Mouse (Mus musculus) hindbrain, embryonic 11.5 days (tissue): Measurements from ENCODE around the gene Pard3b. TPM values are rescaled to one million over a fixed set of nuclear protein-coding genes. Genes with fewer than 3 reads are reported as not detected.

Experiments used
- ATAC-seq: fragments of 200-750 bp; cut with Nextera tagmentation; 2 replicates; pipeline ENCODE4 v1.8.0; 2017; ENCODE audit warnings: mild to moderate bottlenecking, moderate TSS enrichment, moderate library complexity; ENCODE audit not compliant: low FRiP score
- DNase-seq: peaks from one replicate; pipeline ENCODE4 v3.0.0-alpha.2; 2015; ENCODE audit warnings: low spot score
- H3K27ac ChIP-seq: fragments of 300-500 bp; sonication (generic); 2 replicates; pipeline ENCODE4 v1.5.1; 2014; ENCODE audit warnings: mild to moderate bottlenecking, low read depth, low read length
- H3K27me3 ChIP-seq: fragments of 300-500 bp; sonication (generic); 2 replicates; pipeline ENCODE4 v1.6.1; 2014; ENCODE audit warnings: mild to moderate bottlenecking, low read length, moderate library complexity, mixed read lengths; ENCODE audit not compliant: control insufficient read depth, insufficient read depth
- H3K36me3 ChIP-seq: fragments of 300-500 bp; sonication (generic); 2 replicates; pipeline ENCODE4 v1.6.1; 2014; ENCODE audit warnings: mild to moderate bottlenecking, low read length, moderate library complexity, mixed read lengths; ENCODE audit not compliant: control insufficient read depth, insufficient read depth
- H3K4me1 ChIP-seq: fragments of 300-500 bp; sonication (generic); replicated peaks from 2 replicates; pipeline ENCODE4 v1.6.1; 2014; ENCODE audit warnings: low read length, mixed read lengths; ENCODE audit not compliant: control insufficient read depth, insufficient read depth
- H3K4me2 ChIP-seq: fragments of 300-500 bp; sonication (generic); replicated peaks from 2 replicates; pipeline ENCODE4 v1.6.1; 2014; ENCODE audit warnings: mild to moderate bottlenecking, low read depth, low read length
- H3K4me3 ChIP-seq: fragments of 300-500 bp; sonication (generic); 2 replicates; pipeline ENCODE4 v1.5.1; 2014; ENCODE audit warnings: low read depth, low read length
- H3K9ac ChIP-seq: fragments of 300-500 bp; sonication (generic); 2 replicates; pipeline ENCODE4 v1.6.1; 2014; ENCODE audit warnings: low read depth, low read length
- H3K9me3 ChIP-seq: fragments of 300-500 bp; sonication (generic); 2 replicates; pipeline ENCODE4 v1.6.1; 2016; ENCODE audit warnings: low read length; ENCODE audit not compliant: control insufficient read depth
- WGBS: fragments of 180-500 bp; shearing (Covaris S2); extraction: QIAGEN DNeasy Blood & Tissue Kit; methylation state at CpG from one replicate; pipeline ENCODE4 v1.1.7; 2014; 5-methylcytosine and 5-hydroxymethylcytosine counted together
- polyA plus RNA-seq: library from polyadenylated mRNA; unstranded; fragments of >200 nt; fragmentation: Nextera tagmentation; extraction: Ambion mirVana; gene quantifications from 2 replicates; pipeline ENCODE4 v1.2.1, GENCODE M21; 2014

Pard3b gene
- polyA plus RNA-seq, 1 experiment from 2014 or later: 16.8 TPM

DNA sequence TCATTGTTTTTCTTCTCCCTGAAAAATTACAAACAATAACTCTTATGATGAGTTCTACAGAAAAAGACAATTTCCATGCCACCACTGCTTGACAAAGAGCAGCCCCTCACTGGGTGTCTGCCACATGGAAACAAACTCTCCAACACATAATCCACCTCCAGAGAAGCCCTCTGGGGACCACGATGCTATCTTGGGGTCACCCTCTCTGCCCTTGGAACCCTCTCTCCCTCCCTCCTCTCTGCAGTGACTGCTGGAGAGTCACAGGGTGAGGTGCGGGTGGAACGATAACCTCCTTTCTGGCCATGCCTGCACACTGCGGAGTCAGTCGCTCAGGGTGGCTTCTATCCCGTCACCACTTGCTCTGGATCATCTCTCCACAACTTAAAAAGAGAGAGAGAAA, 996.6 kb downstream of the Pard3b start:
- H3K4me1 ChIP-seq: no peaks in the 10 kb centered on the region; the same call in 1 of the 2 replicates
- H3K27me3 ChIP-seq: no peaks in the 10 kb centered on the region
- H3K4me2 ChIP-seq: no peak overlapping the region
- H3K9ac ChIP-seq: no peak overlapping the region
- DNase-seq (no peak), ATAC-seq (no peak)
- no peak overlapping the region for H3K4me3 ChIP-seq
- no peak overlapping the region for H3K27ac ChIP-seq
- WGBS: 66% methylated on average over 6 of the region's 6 CpGs
- no peaks in the 10 kb centered on the region for H3K36me3 ChIP-seq
- H3K9me3 ChIP-seq: no peaks in the 10 kb centered on the region

DNA sequence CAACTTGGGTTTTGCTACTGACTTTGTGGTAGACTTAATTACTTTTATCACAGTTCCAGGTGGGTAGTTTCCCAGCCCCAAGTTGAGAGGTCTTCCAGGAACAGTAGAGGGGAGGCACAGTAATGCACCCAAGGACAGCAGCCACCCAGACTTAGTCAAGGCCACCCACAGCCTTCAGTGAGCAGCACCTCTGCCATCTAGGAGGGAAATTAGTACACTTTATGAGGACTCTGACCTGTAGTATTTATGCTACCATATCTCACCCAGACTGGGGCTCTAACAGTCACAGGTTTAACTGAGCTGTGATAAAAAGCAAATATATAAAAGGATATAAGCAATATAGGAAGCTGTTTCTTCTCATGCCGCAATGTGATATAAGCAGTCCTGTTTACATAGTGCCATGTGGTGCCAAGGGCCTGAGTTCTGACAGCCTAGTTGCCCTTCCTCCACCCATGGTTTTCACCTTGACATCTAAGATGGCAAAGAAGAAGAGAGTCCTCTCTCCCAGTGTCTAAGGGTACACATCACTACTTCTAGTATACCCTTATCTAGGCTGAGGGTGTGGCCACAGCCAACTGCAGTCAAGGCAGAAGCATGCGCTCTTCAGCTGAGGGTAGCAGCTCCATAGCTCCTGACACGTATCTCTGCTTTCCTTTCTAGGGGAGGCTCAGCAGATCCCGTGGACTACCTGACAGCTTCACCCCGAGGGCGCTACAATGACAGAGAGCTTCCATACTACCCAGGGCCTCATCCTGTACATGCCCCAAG, 998.5 kb downstream of the Pard3b start:
- Histone ChIP-seq H3K9ac (no peak overlapping the region), H3K36me3 (no peaks in the 10 kb centered on the region), H3K27ac (no peak overlapping the region; the same call in 1 of the 2 replicates), H3K4me1 (no peaks in the 10 kb centered on the region), H3K4me3 (no peak overlapping the region), H3K9me3 (no peaks in the 10 kb centered on the region), H3K27me3 (no peaks in the 10 kb centered on the region), H3K4me2 (no peak overlapping the region)
- no peak for DNase-seq
- no peak for ATAC-seq
- WGBS: over 99% methylated on average over 6 of the region's 6 CpGs

GRCm38 (mm10) chr1:62639012-62639411, 1000.4 kb downstream of the Pard3b start:
- 89% methylated on average over 11 of the region's 11 CpGs for WGBS
- H3K36me3 ChIP-seq: no peaks in the 10 kb centered on the region
- no peaks in the 10 kb centered on the region for H3K4me1 ChIP-seq
- H3K27me3 ChIP-seq: no peaks in the 10 kb centered on the region
- H3K4me2 ChIP-seq: no peak overlapping the region
- ATAC-seq: no peak
- no peak for DNase-seq
- H3K9me3 ChIP-seq: no peaks in the 10 kb centered on the region
- no peak overlapping the region for H3K4me3 ChIP-seq
- H3K27ac ChIP-seq: no peak overlapping the region
- no peak overlapping the region for H3K9ac ChIP-seq

DNA sequence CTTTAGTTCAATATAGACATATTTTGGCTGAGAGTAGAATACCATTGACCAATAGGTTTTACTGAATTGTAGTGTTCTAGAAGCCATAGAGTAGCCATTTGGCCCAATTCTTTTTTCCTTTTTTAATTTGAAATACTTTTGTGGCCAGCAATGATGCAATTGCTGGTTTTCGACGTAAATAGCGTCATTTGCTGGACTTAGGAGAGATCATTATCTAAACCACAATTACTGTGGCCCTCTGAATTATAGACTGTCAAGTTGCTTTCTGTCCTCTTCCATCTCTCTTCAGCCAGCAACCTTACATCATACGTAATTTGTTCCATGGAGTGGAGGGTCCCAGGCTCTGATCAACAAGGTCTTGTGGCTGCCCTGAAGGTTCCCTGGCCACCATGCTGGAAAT, 1000.8 kb downstream of the Pard3b start:
- DNase-seq: no peak
- no peaks in the 10 kb centered on the region for H3K36me3 ChIP-seq
- no peaks in the 10 kb centered on the region for H3K27me3 ChIP-seq
- no peaks in the 10 kb centered on the region for H3K4me1 ChIP-seq
- no peak overlapping the region for H3K4me2 ChIP-seq
- H3K9ac ChIP-seq: no peak overlapping the region
- H3K9me3 ChIP-seq: no peaks in the 10 kb centered on the region
- WGBS: 91% methylated on average over 4 of the region's 4 CpGs
- no peak overlapping the region for H3K4me3 ChIP-seq
- no peak for ATAC-seq
- no peak overlapping the region for H3K27ac ChIP-seq

GRCm38 (mm10) chr1:62644631-62645278, 1006.1 kb downstream of the Pard3b start:
- H3K9ac ChIP-seq: no peak overlapping the region
- H3K27ac ChIP-seq: no peak overlapping the region
- DNase-seq (no peak), ATAC-seq (no peak)
- no peaks in the 10 kb centered on the region for H3K9me3 ChIP-seq
- no peak overlapping the region for H3K4me3 ChIP-seq
- H3K4me1 ChIP-seq: no peaks in the 10 kb centered on the region; the same call in 1 of the 2 replicates
- H3K4me2 ChIP-seq: no peak overlapping the region
- H3K36me3 ChIP-seq: no peaks in the 10 kb centered on the region
- 88% methylated on average over 8 of the region's 8 CpGs for WGBS
- no peaks in the 10 kb centered on the region for H3K27me3 ChIP-seq

DNA sequence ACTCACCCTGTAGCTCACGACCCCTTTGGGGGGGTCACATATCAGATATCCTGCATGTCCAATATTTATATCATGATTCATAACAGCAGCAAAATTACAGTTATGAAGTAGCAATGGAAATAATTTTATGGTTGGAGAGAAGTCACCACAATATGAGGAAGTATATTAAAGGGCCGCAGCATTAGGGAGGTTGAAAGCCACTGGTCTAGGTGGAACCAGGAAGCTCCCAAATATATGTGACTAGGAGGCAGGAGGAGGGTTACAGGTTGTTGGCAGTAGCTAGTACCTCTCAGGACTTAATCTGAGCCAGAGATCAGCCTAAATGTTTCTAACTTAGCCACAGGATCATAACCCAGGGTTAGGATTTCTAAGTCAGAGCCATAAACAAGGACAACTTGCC, 1008.2 kb downstream of the Pard3b start:
- no peaks in the 10 kb centered on the region; the same call in 1 of the 2 replicates for H3K4me1 ChIP-seq
- no peak overlapping the region for H3K4me2 ChIP-seq
- H3K27me3 ChIP-seq: no peaks in the 10 kb centered on the region
- DNase-seq (no peak), ATAC-seq (no peak)
- 88% methylated on average over 2 of the region's 2 CpGs for WGBS
- H3K27ac ChIP-seq: no peak overlapping the region
- H3K36me3 ChIP-seq: no peaks in the 10 kb centered on the region
- H3K9ac ChIP-seq: no peak overlapping the region
- no peak overlapping the region for H3K4me3 ChIP-seq
- H3K9me3 ChIP-seq: no peaks in the 10 kb centered on the region

DNA sequence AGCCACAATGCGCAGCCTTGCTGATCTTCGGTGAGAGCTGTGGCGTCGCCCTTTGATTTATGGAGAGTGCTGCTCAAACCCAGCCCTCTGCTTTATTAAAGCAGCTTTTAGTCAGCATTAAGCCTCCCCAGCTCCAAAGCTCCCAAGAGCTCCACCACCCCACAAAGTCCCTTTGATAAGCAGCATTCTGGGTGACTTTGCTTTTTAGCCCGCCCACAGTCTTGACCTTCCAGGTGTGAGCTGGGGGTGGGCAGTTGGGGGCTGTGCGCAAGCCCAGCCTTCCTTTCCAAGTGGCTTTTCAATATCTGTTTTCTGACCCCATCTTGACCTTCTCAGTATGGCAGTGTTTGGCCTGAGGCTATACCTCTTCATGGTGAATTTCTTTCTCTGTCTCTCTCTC, 1009.5 kb downstream of the Pard3b start:
- no peaks in the 10 kb centered on the region for H3K27me3 ChIP-seq
- no peak overlapping the region for H3K9ac ChIP-seq
- no peaks in the 10 kb centered on the region for H3K9me3 ChIP-seq
- WGBS: 15% methylated on average over 6 of the region's 6 CpGs
- H3K4me2 ChIP-seq: no peak overlapping the region
- DNase-seq (peak; percentile 30), ATAC-seq (0 out of 2 replicates have a peak, but pooled peaks have one; percentile 25)
- H3K27ac ChIP-seq: no peak overlapping the region
- no peaks in the 10 kb centered on the region; the same call in 1 of the 2 replicates for H3K4me1 ChIP-seq
- no peak overlapping the region for H3K4me3 ChIP-seq
- no peaks in the 10 kb centered on the region for H3K36me3 ChIP-seq

DNA sequence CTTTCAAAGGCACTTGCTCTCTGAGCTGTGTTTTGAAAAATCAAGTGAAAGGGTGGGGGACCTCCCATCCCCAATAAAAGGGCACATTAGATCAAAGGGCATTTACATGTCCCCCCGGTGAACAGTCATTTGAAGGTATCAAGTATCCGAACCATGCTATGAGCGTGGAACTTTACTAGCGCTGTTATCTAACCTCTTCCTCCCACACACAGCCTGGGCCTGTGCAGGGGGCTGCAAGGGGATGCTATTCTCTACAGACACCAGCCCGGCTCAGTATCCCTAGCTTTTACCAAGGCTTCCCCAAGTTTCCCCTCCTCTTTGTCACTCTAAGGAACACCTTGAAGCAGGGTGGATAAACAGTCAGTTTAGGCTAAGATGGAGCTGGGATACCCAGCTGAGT, 1010.0 kb downstream of the Pard3b start:
- H3K4me2 ChIP-seq: no peak overlapping the region

DNA sequence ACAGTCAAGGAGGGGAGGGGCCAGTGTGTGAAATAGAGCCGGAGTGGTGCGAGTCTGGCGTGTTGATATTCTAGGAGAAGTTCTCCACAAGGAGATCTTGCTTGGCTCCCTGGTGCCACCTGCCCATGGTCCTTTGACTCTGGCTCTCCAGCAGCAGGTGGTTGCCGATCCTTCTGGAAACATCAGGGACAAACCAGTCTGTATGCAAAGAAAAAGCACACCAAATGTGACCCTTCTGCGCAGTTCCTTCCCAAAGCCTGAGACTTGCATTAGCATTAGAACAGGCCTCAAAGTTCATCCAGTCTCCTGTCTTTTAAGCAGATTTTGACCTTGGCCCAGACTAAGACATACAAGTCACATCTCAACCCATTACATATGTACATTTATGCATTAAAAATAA, 1011.9 kb downstream of the Pard3b start:
- DNase-seq: no peak
- WGBS: 88% methylated on average over 5 of the region's 5 CpGs
- H3K4me2 ChIP-seq: no peak overlapping the region

More for the DNA sequence above, 1010.0 kb downstream of the Pard3b start:
- Histone ChIP-seq H3K9me3 (no peaks in the 10 kb centered on the region), H3K4me3 (no peak overlapping the region), H3K4me1 (no peaks in the 10 kb centered on the region; the same call in 1 of the 2 replicates), H3K27ac (no peak overlapping the region), H3K9ac (no peak overlapping the region), H3K36me3 (no peaks in the 10 kb centered on the region), H3K27me3 (no peaks in the 10 kb centered on the region)
- WGBS: 16% methylated on average over 5 of the region's 5 CpGs
- peak; percentile 18 for DNase-seq
- no peak for ATAC-seq

More for the DNA sequence above, 1011.9 kb downstream of the Pard3b start:
- Histone ChIP-seq H3K27ac (no peak overlapping the region), H3K9me3 (no peaks in the 10 kb centered on the region), H3K9ac (no peak overlapping the region), H3K4me1 (no peaks in the 10 kb centered on the region; the same call in 1 of the 2 replicates), H3K36me3 (no peaks in the 10 kb centered on the region), H3K27me3 (no peaks in the 10 kb centered on the region), H3K4me3 (no peak overlapping the region)
- no peak for ATAC-seq
